Mouse (Mus musculus) brain, embryonic 14.5 days (tissue): Measurements from ENCODE around the gene App.

Source experiments
- CTCF ChIP-seq: fragments of 200-500 bp; IDR thresholded peaks from 2 replicates; pipeline ENCODE4 v1.5.1; 2012; ENCODE audit warnings: inconsistent platforms, mild to moderate bottlenecking, moderate library complexity, borderline replicate concordance; ENCODE audit not compliant: insufficient read depth, insufficient read length; ENCODE audit errors: extremely low read depth
- POLR2A ChIP-seq: fragments of 200-500 bp; IDR thresholded peaks from 2 replicates; pipeline ENCODE4 v1.6.1; 2012; ENCODE audit warnings: mild to moderate bottlenecking, inconsistent platforms, borderline replicate concordance; ENCODE audit not compliant: poor library complexity, insufficient read depth, insufficient read length, severe bottlenecking; ENCODE audit errors: extremely low read depth

DNA sequence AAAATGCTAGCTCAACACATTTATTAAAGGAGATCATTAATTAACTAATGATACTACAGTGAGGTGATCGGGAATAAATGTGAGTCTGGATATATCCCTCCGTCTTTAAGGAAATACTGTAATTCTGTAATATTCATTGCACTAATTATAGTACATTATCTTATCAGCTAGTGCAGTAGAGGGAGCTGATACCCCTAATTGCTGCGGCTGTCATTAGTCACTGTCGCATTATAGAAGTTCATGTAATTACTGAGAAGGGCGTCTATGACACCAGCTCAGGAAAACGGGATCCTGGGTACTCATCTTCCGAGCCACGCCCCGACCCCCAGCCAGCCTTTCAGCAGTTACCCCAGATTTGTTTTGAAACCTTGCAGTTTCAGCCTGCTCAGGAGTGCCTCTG, 209.6 kb downstream of the App start:
- TF ChIP-seq POLR2A (no peak), CTCF (no peak)
